Mouse (Mus musculus): ENCODE data around the gene 2610318N02Rik. TPM values are rescaled to one million over a fixed set of nuclear protein-coding genes. Genes with fewer than 3 reads are reported as not detected.

2610318N02Rik gene
- total RNA-seq (2023), result 4.2 and 5.7 TPM in 2 replicates

DNA sequence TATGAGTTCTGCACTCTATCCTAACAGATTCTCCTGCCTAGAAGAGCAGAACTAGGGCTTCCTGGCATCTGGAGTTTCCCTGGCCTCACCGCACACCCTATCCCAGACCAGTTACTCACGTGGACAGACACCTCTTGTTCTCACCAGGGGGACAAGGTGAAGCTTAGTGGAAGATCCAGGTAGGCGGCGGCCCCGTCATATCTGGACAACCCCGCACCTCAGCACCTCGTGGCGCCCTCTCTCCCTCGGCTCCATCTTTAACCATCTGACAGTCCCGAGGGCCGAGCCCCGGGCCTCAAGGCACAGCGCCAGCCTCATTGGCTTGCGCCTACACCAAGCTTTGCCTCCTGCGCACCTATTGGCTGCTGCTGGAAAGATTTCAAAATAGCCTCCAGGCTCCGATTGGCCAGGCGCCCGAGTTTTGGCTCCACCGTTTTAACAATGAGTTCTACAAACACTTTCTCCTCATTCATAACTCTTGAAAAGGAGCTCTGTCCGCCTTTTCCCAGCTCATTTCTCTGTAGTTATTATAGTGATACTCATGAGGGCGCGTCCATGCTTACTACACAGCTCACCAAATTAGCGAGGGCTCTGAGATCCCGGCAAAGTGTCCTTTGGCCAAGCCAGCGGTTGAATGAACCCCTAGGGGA, at the start of gene 2610318N02Rik:
2610318N02Rik (minus strand) TSS at position 297 of the 650 bp plus-strand sequence.

DNA sequence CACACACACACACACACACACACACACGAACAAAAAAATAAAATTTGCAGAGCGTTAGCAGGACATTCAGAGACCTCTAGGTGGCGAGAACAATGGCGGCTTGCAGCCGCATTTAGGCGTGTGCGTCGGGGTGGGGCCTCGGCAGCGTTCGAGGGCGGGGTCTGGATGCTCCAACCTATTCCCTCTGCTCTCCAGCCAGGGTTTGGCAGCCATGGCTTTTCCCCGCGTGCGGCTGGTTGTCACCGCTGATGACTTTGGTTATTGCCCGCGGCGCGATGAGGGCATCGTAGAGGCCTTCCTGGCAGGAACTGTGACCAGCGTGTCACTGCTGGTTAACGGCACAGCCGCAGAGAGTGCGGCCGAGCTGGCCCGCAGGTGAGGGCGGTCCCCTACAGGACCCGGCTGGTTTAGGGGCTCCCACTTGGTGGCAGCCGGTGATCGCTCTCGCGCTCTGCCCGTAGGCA, 21.8 kb upstream of the 2610318N02Rik start, which contains the start of gene Ccdc116:
Ccdc116 (minus strand) TSS at position 458 of the 464 bp plus-strand sequence.

DNA sequence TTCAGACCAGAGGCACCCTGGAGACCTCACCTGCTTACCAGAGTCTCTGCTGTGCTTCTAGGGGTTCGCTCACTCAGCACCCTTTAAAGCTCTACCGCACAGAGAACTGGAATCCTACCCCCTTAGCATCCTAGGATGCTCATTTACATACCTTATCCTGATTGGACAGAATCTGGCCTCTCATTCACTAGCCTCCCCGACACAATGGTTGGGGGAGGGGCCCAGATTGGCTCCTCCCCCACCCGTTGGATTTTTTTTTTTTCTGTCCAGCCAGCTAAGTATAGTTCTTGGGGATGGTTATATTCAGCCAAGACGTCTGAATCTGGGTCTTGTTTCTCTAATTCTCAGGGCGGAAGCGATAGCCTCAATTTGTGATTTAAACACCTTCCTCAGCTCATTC, 19.4 kb upstream of the 2610318N02Rik start, which contains the start of gene Ydjc:
Ydjc (plus strand) TSS at position 283 of the 400 bp plus-strand sequence.

DNA sequence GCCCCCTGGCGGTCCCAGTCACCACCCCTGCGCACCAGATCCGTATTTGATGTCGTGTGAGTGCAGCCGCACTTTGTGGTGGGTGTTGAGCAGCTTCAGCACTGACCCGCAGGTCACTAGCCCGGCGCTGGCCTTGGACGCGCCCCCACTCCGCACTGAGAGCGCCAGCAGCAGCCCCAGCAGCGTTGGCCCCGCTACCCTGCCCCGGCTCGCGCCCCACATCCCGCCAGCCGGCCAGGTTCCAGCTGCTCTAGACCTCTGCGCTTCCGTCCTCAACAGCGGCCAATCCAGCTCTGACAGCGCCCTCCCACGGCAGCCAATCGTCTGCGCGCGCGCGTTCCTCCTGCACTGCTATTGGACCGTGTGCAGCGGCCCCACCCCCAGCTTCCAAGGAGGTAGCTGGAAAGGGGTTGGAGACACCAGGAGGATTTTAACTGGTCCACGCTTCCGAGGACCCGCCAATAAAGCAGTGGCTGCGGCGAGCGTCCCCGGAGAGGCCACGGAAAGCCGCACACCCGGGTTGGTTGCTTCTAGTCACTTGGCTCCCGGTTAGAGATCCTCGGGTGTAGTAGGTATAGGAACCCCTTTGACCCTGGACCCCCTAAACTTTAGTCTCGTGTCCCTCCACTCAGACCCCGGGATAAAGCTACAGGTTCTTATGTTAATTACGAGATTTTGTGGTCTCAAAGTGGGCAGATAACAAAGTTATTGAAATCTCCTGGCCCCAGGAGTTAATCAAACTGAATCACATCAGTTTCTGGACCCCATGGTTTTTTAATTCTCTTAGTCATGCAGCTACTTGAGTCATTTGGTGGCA, 7.3 kb upstream of the 2610318N02Rik start, which contains the start of gene Sdf2l1:
Sdf2l1 (minus strand) TSS at position 295 of the 817 bp plus-strand sequence.

DNA sequence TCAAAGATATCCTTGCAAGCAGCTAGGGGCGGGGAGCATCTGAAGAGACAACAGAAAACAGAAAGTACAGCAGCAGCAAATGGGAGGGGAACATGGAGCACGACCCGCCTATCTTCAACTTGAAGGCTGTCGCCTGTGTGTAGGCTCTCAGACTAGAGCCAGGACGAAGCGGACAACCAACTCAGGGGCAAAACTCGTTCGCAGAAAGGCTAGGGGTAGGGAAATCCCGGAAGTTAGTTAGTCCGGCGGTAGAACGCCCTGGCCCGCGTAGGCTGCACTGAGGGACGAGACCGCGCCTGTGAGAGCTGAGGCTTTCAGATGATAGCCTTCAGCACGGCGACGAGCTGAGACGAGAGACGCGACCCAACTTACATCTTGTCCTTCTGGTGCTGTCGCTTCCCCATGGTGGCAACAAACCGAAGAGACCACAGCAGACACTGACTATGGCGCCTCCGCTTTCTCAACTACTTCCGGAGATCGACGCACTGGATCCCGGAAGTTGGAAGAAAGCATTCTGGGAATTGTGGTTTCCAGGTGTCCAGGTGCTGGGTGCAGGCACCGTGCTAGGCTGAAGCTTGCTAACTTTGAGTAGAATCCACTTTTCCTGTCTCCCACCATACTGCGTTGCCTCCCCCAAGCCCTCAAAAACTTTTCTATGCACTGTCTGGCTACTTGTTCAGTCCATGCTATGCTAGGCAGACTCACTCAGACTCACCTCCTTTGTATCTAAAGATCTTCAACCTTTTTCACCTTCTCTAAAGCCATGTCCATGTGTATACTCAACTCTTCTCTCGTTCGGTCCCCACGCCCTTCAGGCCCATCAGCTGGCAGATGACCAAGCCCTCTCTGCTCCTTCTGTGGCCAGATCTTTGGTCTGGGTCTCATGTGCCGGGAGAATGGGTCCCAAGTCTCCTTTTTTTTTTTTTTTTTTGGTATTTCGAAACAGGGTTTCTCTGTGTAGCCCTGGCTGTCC, 13.9 kb downstream of the 2610318N02Rik start, which contains the start of gene Ppil2:
Ppil2 (minus strand) TSS at position 487 of the 973 bp plus-strand sequence.

GRCm38 (mm10) chr16:17069511-17070443, 55.2 kb downstream of the 2610318N02Rik start, which contains the start of gene Ypel1:
TSS of gene Ypel1 (plus strand) at chr16:17069696.

Other genes with a start within 250 kb of the 2610318N02Rik start
- gene Ppm1f, start 228.7 kb downstream of the 2610318N02Rik start, total RNA-seq (2023), result 7.5 and 8.2 TPM in 2 replicates
- 103 and 113 TPM in 2 replicates for gene Mapk1, start 141.8 kb downstream of the 2610318N02Rik start, total RNA-seq (2023)
- gene Ypel1, start 55.5 kb downstream of the 2610318N02Rik start, total RNA-seq (2023), result 0.28 and 0.48 TPM in 2 replicates
- 63.4 and 77.0 TPM in 2 replicates for gene Ppil2, start 13.9 kb downstream of the 2610318N02Rik start, total RNA-seq (2023)
- gene Sdf2l1, start 7.2 kb upstream of the 2610318N02Rik start, total RNA-seq (2023), result 37.5 and 40.5 TPM in 2 replicates
- 4.4 and 6.4 TPM in 2 replicates for gene Ydjc, start 19.5 kb upstream of the 2610318N02Rik start, total RNA-seq (2023)
- gene Ccdc116, start 22.1 kb upstream of the 2610318N02Rik start, total RNA-seq (2023), result 1.1 and 2.1 TPM in 2 replicates
- 141 and 143 TPM in 2 replicates for gene Ube2l3, start 77.5 kb upstream of the 2610318N02Rik start, total RNA-seq (2023)
- gene Rimbp3, start 83.4 kb upstream of the 2610318N02Rik start, total RNA-seq (2023), result 0.41 TPM in 1 of 2 replicates, not detected in the other
- 1.9 and 3.3 TPM in 2 replicates for gene Hic2, start 108.4 kb upstream of the 2610318N02Rik start, total RNA-seq (2023)
- 2.8 and 2.9 TPM in 2 replicates for gene Tmem191c, start 150.9 kb upstream of the 2610318N02Rik start, total RNA-seq (2023)
- gene Serpind1, start 206.2 kb upstream of the 2610318N02Rik start, total RNA-seq (2023), result not detected in 2 replicates